Mouse (Mus musculus): ENCODE data around the gene Gm21983. TPM values are rescaled to one million over a fixed set of nuclear protein-coding genes. Genes with fewer than 3 reads are reported as not detected.

The Gm21983 gene
- polyA plus RNA-seq, 1 experiment from 2014 or later, result not detected

GRCm38 (mm10) chr7:27177942-27178323 is 3.0 kb downstream of the Gm21983 start:
- WGBS (ENCODE audit: missing documents), result 14% methylated on average over 4 of the region's 4 CpGs
- peak overlapping the region; percentile 55 for H3K27ac ChIP-seq

GRCm38 (mm10) chr7:27174896-27175295 is 6.0 kb downstream of the Gm21983 start:
- Histone ChIP-seq H3K27ac (no peak overlapping the region), H3K79me2 (ENCODE audit: inconsistent target) (peaks cover 23% of the 10 kb centered on the region; the same call in 1 of the 2 replicates), H3K36me3 (ENCODE audit: inconsistent target) (peaks cover 51% of the 10 kb centered on the region), H3K4me3 (ENCODE audit: inconsistent target) (no peak overlapping the region)
- WGBS (ENCODE audit: missing documents), result 95% methylated on average over 7 of the region's 7 CpGs

More at GRCm38 (mm10) chr7:27177942-27178323, 3.0 kb downstream of the Gm21983 start:
- Histone ChIP-seq H3K36me3 (ENCODE audit: inconsistent target) (peaks cover 21% of the 10 kb centered on the region), H3K4me3 (ENCODE audit: inconsistent target) (peak overlapping the region; percentile 59), H3K79me2 (ENCODE audit: inconsistent target) (peaks cover 23% of the 10 kb centered on the region; the same call in 1 of the 2 replicates)

GRCm38 (mm10) chr7:27174496-27174895 is 6.4 kb downstream of the Gm21983 start:
- Histone ChIP-seq H3K27ac (no peak overlapping the region), H3K4me3 (ENCODE audit: inconsistent target) (no peak overlapping the region), H3K79me2 (ENCODE audit: inconsistent target) (peaks cover 23% of the 10 kb centered on the region; the same call in 1 of the 2 replicates), H3K36me3 (ENCODE audit: inconsistent target) (peaks cover 52% of the 10 kb centered on the region)
- WGBS (ENCODE audit: missing documents), result 96% methylated on average over 15 of the region's 15 CpGs

GRCm38 (mm10) chr7:27170981-27171380 is 9.9 kb downstream of the Gm21983 start:
- H3K79me2 ChIP-seq (ENCODE audit: inconsistent target), result peaks cover 7% of the 10 kb centered on the region
- no peak overlapping the region for H3K4me3 ChIP-seq (ENCODE audit: inconsistent target)
- 100% methylated on average over 2 of the region's 3 CpGs for WGBS (ENCODE audit: missing documents)
- H3K27ac ChIP-seq, result no peak overlapping the region
- peaks cover 52% of the 10 kb centered on the region for H3K36me3 ChIP-seq (ENCODE audit: inconsistent target)

GRCm38 (mm10) chr7:27168371-27168770 is 12.5 kb downstream of the Gm21983 start:
- H3K79me2 ChIP-seq (ENCODE audit: inconsistent target), result peaks cover 28% of the 10 kb centered on the region
- WGBS (ENCODE audit: missing documents), result 87% methylated on average over 5 of the region's 5 CpGs
- H3K36me3 ChIP-seq (ENCODE audit: inconsistent target), result peaks cover 36% of the 10 kb centered on the region
- no peak overlapping the region for H3K4me3 ChIP-seq (ENCODE audit: inconsistent target)
- H3K27ac ChIP-seq, result no peak overlapping the region

GRCm38 (mm10) chr7:27167475-27168094 is 13.3 kb downstream of the Gm21983 start:
- peaks cover 28% of the 10 kb centered on the region for H3K36me3 ChIP-seq (ENCODE audit: inconsistent target)
- WGBS (ENCODE audit: missing documents), result 49% methylated on average over 10 of the region's 11 CpGs

GRCm38 (mm10) chr7:27166614-27167474 is 14.0 kb downstream of the Gm21983 start, which contains the start of gene Egln2:
Gene Egln2, minus strand, starts transcription at chr7:27166802.
- 2% methylated on average over 25 of the region's 61 CpGs for WGBS (ENCODE audit: missing documents)

More at GRCm38 (mm10) chr7:27167475-27168094, 13.3 kb downstream of the Gm21983 start:
- Histone ChIP-seq H3K79me2 (ENCODE audit: inconsistent target) (peaks cover 36% of the 10 kb centered on the region), H3K4me3 (ENCODE audit: inconsistent target) (peak overlapping the region; percentile 40), H3K27ac (peak overlapping the region; percentile 83)

GRCm38 (mm10) chr7:27166229-27166613 is 14.7 kb downstream of the Gm21983 start:
- H3K36me3 ChIP-seq (ENCODE audit: inconsistent target), result peaks cover 14% of the 10 kb centered on the region; the same call in 1 of the 2 replicates
- under 1% methylated on average over 39 of the region's 43 CpGs for WGBS (ENCODE audit: missing documents)

More at GRCm38 (mm10) chr7:27166614-27167474, 14.0 kb downstream of the Gm21983 start, which contains the start of gene Egln2:
- Histone ChIP-seq H3K4me3 (ENCODE audit: inconsistent target) (peak within 1 kb of the TSS; percentile 79), H3K79me2 (ENCODE audit: inconsistent target) (peaks cover 44% of the 10 kb centered on the region), H3K27ac (peak within 1 kb of the TSS; percentile 83), H3K36me3 (ENCODE audit: inconsistent target) (peaks cover 20% of the 10 kb centered on the region)

GRCm38 (mm10) chr7:27165696-27166095 is 15.2 kb downstream of the Gm21983 start:
- 3% methylated on average over 8 of the region's 8 CpGs for WGBS (ENCODE audit: missing documents)
- Histone ChIP-seq H3K27ac (peak overlapping the region; percentile 72), H3K36me3 (ENCODE audit: inconsistent target) (peaks cover 9% of the 10 kb centered on the region; the same call in 1 of the 2 replicates)

More at GRCm38 (mm10) chr7:27166229-27166613, 14.7 kb downstream of the Gm21983 start:
- Histone ChIP-seq H3K27ac (peak overlapping the region; percentile 72), H3K4me3 (ENCODE audit: inconsistent target) (peak overlapping the region; percentile 79), H3K79me2 (ENCODE audit: inconsistent target) (peaks cover 50% of the 10 kb centered on the region)

GRCm38 (mm10) chr7:27165007-27165655 is 15.8 kb downstream of the Gm21983 start:
- no peak overlapping the region; the same call in 1 of the 2 replicates for H3K4me3 ChIP-seq (ENCODE audit: inconsistent target)
- 85% methylated on average over 23 of the region's 23 CpGs for WGBS (ENCODE audit: missing documents)
- peaks cover 3% of the 10 kb centered on the region; the same call in 1 of the 2 replicates for H3K36me3 ChIP-seq (ENCODE audit: inconsistent target)
- peaks cover 58% of the 10 kb centered on the region for H3K79me2 ChIP-seq (ENCODE audit: inconsistent target)
- no peak overlapping the region for H3K27ac ChIP-seq

More at GRCm38 (mm10) chr7:27165696-27166095, 15.2 kb downstream of the Gm21983 start:
- Histone ChIP-seq H3K79me2 (ENCODE audit: inconsistent target) (peaks cover 55% of the 10 kb centered on the region), H3K4me3 (ENCODE audit: inconsistent target) (peak overlapping the region; percentile 79)

- Histone ChIP-seq H3K36me3 (ENCODE audit: inconsistent target) (peaks cover 3% of the 10 kb centered on the region), H3K27ac (no peak overlapping the region), H3K79me2 (ENCODE audit: inconsistent target) (peaks cover 58% of the 10 kb centered on the region), H3K4me3 (ENCODE audit: inconsistent target) (no peak overlapping the region)
- WGBS (ENCODE audit: missing documents), result 94% methylated on average over 33 of the region's 33 CpGs
Measured at GRCm38 (mm10) chr7:27164112-27164947, 16.6 kb downstream of the Gm21983 start.

- Histone ChIP-seq H3K36me3 (ENCODE audit: inconsistent target) (peaks cover 12% of the 10 kb centered on the region), H3K4me3 (ENCODE audit: inconsistent target) (no peak overlapping the region), H3K27ac (no peak overlapping the region), H3K79me2 (ENCODE audit: inconsistent target) (peaks cover 58% of the 10 kb centered on the region)
- 84% methylated on average over 5 of the region's 5 CpGs for WGBS (ENCODE audit: missing documents)
Measured at GRCm38 (mm10) chr7:27163450-27163805, 17.5 kb downstream of the Gm21983 start.

GRCm38 (mm10) chr7:27162780-27163449 is 18.0 kb downstream of the Gm21983 start:
- H3K79me2 ChIP-seq (ENCODE audit: inconsistent target), result peaks cover 58% of the 10 kb centered on the region
- peaks cover 18% of the 10 kb centered on the region for H3K36me3 ChIP-seq (ENCODE audit: inconsistent target)
- no peak overlapping the region for H3K27ac ChIP-seq
- no peak overlapping the region for H3K4me3 ChIP-seq (ENCODE audit: inconsistent target)
- 92% methylated on average over 5 of the region's 5 CpGs for WGBS (ENCODE audit: missing documents)
